Mouse (Mus musculus) spleen, adult 2 months (tissue): ENCODE data around the gene Gsc.

Experiments used
- CTCF ChIP-seq: fragments of 200-500 bp; IDR thresholded peaks from 2 replicates; pipeline ENCODE4 v1.5.1; 2011; ENCODE audit warnings: mild to moderate bottlenecking, inconsistent platforms; ENCODE audit not compliant: insufficient read depth, insufficient read length, insufficient replicate concordance; ENCODE audit errors: extremely low read depth
- POLR2A ChIP-seq: fragments of 200-500 bp; IDR thresholded peaks from 2 replicates; pipeline ENCODE4 v1.6.1; 2011; ENCODE audit warnings: low read depth, low read length, inconsistent platforms

- TF ChIP-seq POLR2A, result no peak
- TF ChIP-seq CTCF, result no peak
Measured at GRCm38 (mm10) chr12:104481007-104481406, 7.9 kb upstream of the Gsc start.
